Mouse (Mus musculus) MEL (cell line): ENCODE measurements at regions not wholly inside any gene's neighbourhood (a gene's known extent, or its start where the extent isn't known, plus 50 kb on each side); places are given as distances from the start of the nearest gene placed in this dataset.

Experiments used
- CTCF ChIP-seq, 3 experiments: IDR thresholded peaks in 2 of 3; conservative IDR thresholded peaks in 1 of 3; 2 replicates each; pipeline ENCODE4 v1.5.1; 2011 to 2012; ENCODE audit warnings: low read length in 3 of 3, low read depth in 2 of 3, mild to moderate bottlenecking in 2 of 3, improper control_type of control experiment in 1 of 3, inconsistent platforms in 1 of 3, mixed read lengths in 1 of 3, moderate library complexity in 1 of 3; ENCODE audit not compliant: control insufficient read depth in 1 of 3, insufficient read depth in 1 of 3, poor library complexity in 1 of 3, severe bottlenecking in 1 of 3
- EP300 ChIP-seq, 2 experiments: IDR thresholded peaks; 2 replicates each; pipeline ENCODE4 v1.6.1; 2011; ENCODE audit warnings: improper control_type of control experiment in 2 of 2, low read length in 2 of 2, low read depth in 1 of 2, mild to moderate bottlenecking in 1 of 2
- GATA1 ChIP-seq: IDR thresholded peaks from 2 replicates; pipeline ENCODE4 v1.6.1; 2011; ENCODE audit warnings: low read depth, low read length, improper control_type of control experiment
- MYC ChIP-seq: IDR thresholded peaks from 2 replicates; pipeline ENCODE4 v1.6.1; 2011; ENCODE audit warnings: low read depth, mild to moderate bottlenecking, low read length, improper control_type of control experiment, moderate library complexity
- POLR2A ChIP-seq, 2 experiments: IDR thresholded peaks; 2 replicates each; pipeline ENCODE4 v1.6.1; 2011 to 2012; ENCODE audit warnings: low read length in 2 of 2, mild to moderate bottlenecking in 2 of 2, control low read depth in 1 of 2, improper control_type of control experiment in 1 of 2, low read depth in 1 of 2, moderate library complexity in 1 of 2; ENCODE audit not compliant: control insufficient read depth in 1 of 2, insufficient read depth in 1 of 2, poor library complexity in 1 of 2
- POLR2AphosphoS5 ChIP-seq: IDR thresholded peaks from 2 replicates; pipeline ENCODE4 v1.6.1; 2012; ENCODE audit warnings: low read depth, borderline replicate concordance, mild to moderate bottlenecking, inconsistent platforms, low read length, moderate library complexity, mixed read lengths
- SIN3A ChIP-seq: IDR thresholded peaks from 2 replicates; pipeline ENCODE4 v1.6.1; 2012; ENCODE audit warnings: low read length, improper control_type of control experiment, inconsistent platforms
- SMC3 ChIP-seq: IDR thresholded peaks from 2 replicates; pipeline ENCODE4 v1.6.1; 2011; ENCODE audit warnings: low read depth, low read length, improper control_type of control experiment
- USF2 ChIP-seq, 2 experiments: IDR thresholded peaks; 2 replicates each; pipeline ENCODE4 v1.6.1; 2011 to 2012; ENCODE audit warnings: improper control_type of control experiment in 2 of 2, low read length in 2 of 2, borderline replicate concordance in 1 of 2, inconsistent platforms in 1 of 2, low read depth in 1 of 2, mild to moderate bottlenecking in 1 of 2; ENCODE audit not compliant: insufficient read depth in 1 of 2

- TF ChIP-seq POLR2AphosphoS5 (no peak), GATA1 (no peak), USF2 (IDR thresholded peaks at IDR 0.05; ENCODE audit: borderline replicate concordance in 1 of 2, insufficient read depth in 1 of 2, low read depth in 1 of 2, low read length in 2 of 2) (no peak), POLR2A (IDR thresholded peaks at IDR 0.05; ENCODE audit: control insufficient read depth in 1 of 2, insufficient read depth in 1 of 2, low read depth in 1 of 2, low read length in 2 of 2, poor library complexity in 1 of 2) (no peak), EP300 (IDR thresholded peaks at IDR 0.05; ENCODE audit: low read depth in 1 of 2, low read length in 2 of 2) (no peak), SIN3A (no peak), CTCF (IDR thresholded peaks at IDR 0.05 in 2 of 3, conservative IDR thresholded peaks at IDR 0.05 in 1 of 3; ENCODE audit: control insufficient read depth in 1 of 3, insufficient read depth in 1 of 3, low read depth in 2 of 3, low read length in 3 of 3, poor library complexity in 1 of 3, severe bottlenecking in 1 of 3) (no peak), SMC3 (no peak), MYC (no peak)
Measured at GRCm38 (mm10) chr3:149720306-149720705, 730.0 kb upstream of the Adgrl2 start.
